Mouse (Mus musculus) MEL (cell line): ENCODE measurements around the gene Boll. TPM values are rescaled to one million over a fixed set of nuclear protein-coding genes. Genes with fewer than 3 reads are reported as not detected.

ENCODE experiments used
- DNase-seq: peaks from one replicate; pipeline ENCODE4 v3.0.0; 2011; ENCODE audit warnings: low read depth, low spot score
- H3K27ac ChIP-seq: 2 replicates; pipeline ENCODE4 v1.5.1; 2012; ENCODE audit warnings: low read depth, mild to moderate bottlenecking, control low read depth, low read length, moderate library complexity; ENCODE audit not compliant: control insufficient read depth
- H3K27me3 ChIP-seq, 2 experiments: fragments of 150-350 bp in 1 of 2; sonication (generic) in 1 of 2; 2 replicates each; pipeline ENCODE4 v1.6.1; 2012; ENCODE audit warnings: low read length in 2 of 2, mild to moderate bottlenecking in 2 of 2, improper control_type of control experiment in 1 of 2, moderate library complexity in 1 of 2; ENCODE audit not compliant: insufficient read depth in 2 of 2, control insufficient read depth in 1 of 2
- H3K36me3 ChIP-seq, 2 experiments: 2 replicates each; pipeline ENCODE4 v1.6.1; 2012 to 2014; ENCODE audit warnings: low read length in 2 of 2, improper control_type of control experiment in 1 of 2, inconsistent platforms in 1 of 2, mild to moderate bottlenecking in 1 of 2; ENCODE audit not compliant: insufficient read depth in 2 of 2, control insufficient read depth in 1 of 2
- H3K4me1 ChIP-seq, 2 experiments: fragments of 150-350 bp in 1 of 2; sonication (generic) in 1 of 2; 2 replicates each; pipeline ENCODE4 v1.6.1; 2012; ENCODE audit warnings: low read length in 2 of 2, improper control_type of control experiment in 1 of 2, mild to moderate bottlenecking in 1 of 2; ENCODE audit not compliant: insufficient read depth in 2 of 2, control insufficient read depth in 1 of 2
- H3K4me3 ChIP-seq, 2 experiments: fragments of 150-350 bp in 1 of 2; sonication (generic) in 1 of 2; 2 replicates each; pipeline ENCODE4 v1.5.1; 2012; ENCODE audit warnings: low read depth in 2 of 2, low read length in 2 of 2, mild to moderate bottlenecking in 2 of 2, moderate library complexity in 2 of 2, control low read depth in 1 of 2, improper control_type of control experiment in 1 of 2; ENCODE audit not compliant: control insufficient read depth in 1 of 2, insufficient read depth in 1 of 2
- H3K79me2 ChIP-seq: 2 replicates; pipeline ENCODE4 v1.6.1; 2012; ENCODE audit warnings: mild to moderate bottlenecking, low read length, moderate library complexity; ENCODE audit not compliant: control insufficient read depth, poor library complexity, insufficient read depth
- H3K9ac ChIP-seq: 2 replicates; pipeline ENCODE4 v1.6.1; 2012; ENCODE audit warnings: low read depth, mild to moderate bottlenecking, control low read depth, low read length, moderate library complexity; ENCODE audit not compliant: control insufficient read depth, poor library complexity, severe bottlenecking
- H3K9me3 ChIP-seq: fragments of 150-350 bp; sonication (generic); replicated peaks from 2 replicates; pipeline ENCODE4 v1.6.1; 2012; ENCODE audit warnings: mild to moderate bottlenecking, low read length, improper control_type of control experiment, moderate library complexity; ENCODE audit not compliant: insufficient read depth
- BHLHE40 ChIP-seq: IDR thresholded peaks from 2 replicates; pipeline ENCODE4 v1.6.1; 2012; ENCODE audit warnings: low read depth, mild to moderate bottlenecking, inconsistent platforms, low read length, improper control_type of control experiment, borderline replicate concordance
- E2F4 ChIP-seq: IDR thresholded peaks from 2 replicates; pipeline ENCODE4 v1.6.1; 2011; ENCODE audit warnings: low read depth, low read length, improper control_type of control experiment, borderline replicate concordance
- ELF1 ChIP-seq: IDR thresholded peaks from 2 replicates; pipeline ENCODE4 v1.6.1; 2014; ENCODE audit warnings: low read depth, mild to moderate bottlenecking, inconsistent platforms, low read length, improper control_type of control experiment, moderate library complexity
- EP300 ChIP-seq, 2 experiments: IDR thresholded peaks; 2 replicates each; pipeline ENCODE4 v1.6.1; 2011; ENCODE audit warnings: improper control_type of control experiment in 2 of 2, low read length in 2 of 2, low read depth in 1 of 2, mild to moderate bottlenecking in 1 of 2
- ETS1 ChIP-seq: IDR thresholded peaks from 2 replicates; pipeline ENCODE4 v1.6.1; 2012; ENCODE audit warnings: low read depth, mild to moderate bottlenecking, inconsistent platforms, low read length, improper control_type of control experiment, moderate library complexity
- HCFC1 ChIP-seq: IDR thresholded peaks from 2 replicates; pipeline ENCODE4 v1.6.1; 2012; ENCODE audit warnings: low read depth, mild to moderate bottlenecking, inconsistent platforms, low read length, improper control_type of control experiment, moderate library complexity
- KAT2A ChIP-seq: conservative IDR thresholded peaks from 2 replicates; pipeline ENCODE4 v1.6.1; 2012; ENCODE audit warnings: low read depth, low read length, improper control_type of control experiment, inconsistent platforms
- MAZ ChIP-seq: IDR thresholded peaks from 2 replicates; pipeline ENCODE4 v1.6.1; 2012; ENCODE audit warnings: low read depth, mild to moderate bottlenecking, inconsistent platforms, low read length, improper control_type of control experiment
- MXI1 ChIP-seq: IDR thresholded peaks from 2 replicates; pipeline ENCODE4 v1.6.1; 2011; ENCODE audit warnings: mild to moderate bottlenecking, low read depth, low read length, improper control_type of control experiment
- MYB ChIP-seq: IDR thresholded peaks from 2 replicates; pipeline ENCODE4 v1.6.1; 2011; ENCODE audit warnings: mild to moderate bottlenecking, low read depth, low read length, improper control_type of control experiment
- MYC ChIP-seq: IDR thresholded peaks from 2 replicates; pipeline ENCODE4 v1.6.1; 2011; ENCODE audit warnings: low read depth, mild to moderate bottlenecking, low read length, improper control_type of control experiment, moderate library complexity
- NELFE ChIP-seq: IDR thresholded peaks from 2 replicates; pipeline ENCODE4 v1.6.1; 2011; ENCODE audit warnings: low read depth, low read length, improper control_type of control experiment
- NRF1 ChIP-seq: IDR thresholded peaks from 2 replicates; pipeline ENCODE4 v1.6.1; 2014; ENCODE audit warnings: low read depth, mild to moderate bottlenecking, inconsistent platforms, low read length, improper control_type of control experiment, moderate library complexity; ENCODE audit not compliant: poor library complexity, insufficient read depth, severe bottlenecking
- POLR2A ChIP-seq, 2 experiments: IDR thresholded peaks; 2 replicates each; pipeline ENCODE4 v1.6.1; 2011 to 2012; ENCODE audit warnings: low read length in 2 of 2, mild to moderate bottlenecking in 2 of 2, control low read depth in 1 of 2, improper control_type of control experiment in 1 of 2, low read depth in 1 of 2, moderate library complexity in 1 of 2; ENCODE audit not compliant: control insufficient read depth in 1 of 2, insufficient read depth in 1 of 2, poor library complexity in 1 of 2
- POLR2AphosphoS2 ChIP-seq: IDR thresholded peaks from 2 replicates; pipeline ENCODE4 v1.6.1; 2011; ENCODE audit warnings: low read length, improper control_type of control experiment
- POLR2AphosphoS5 ChIP-seq: IDR thresholded peaks from 2 replicates; pipeline ENCODE4 v1.6.1; 2012; ENCODE audit warnings: low read depth, borderline replicate concordance, mild to moderate bottlenecking, inconsistent platforms, low read length, moderate library complexity, mixed read lengths
- RAD21 ChIP-seq: IDR thresholded peaks from 2 replicates; pipeline ENCODE4 v1.6.1; 2011; ENCODE audit warnings: mild to moderate bottlenecking, low read depth, low read length, improper control_type of control experiment
- RCOR1 ChIP-seq: IDR thresholded peaks from 2 replicates; pipeline ENCODE4 v1.6.1; 2012; ENCODE audit warnings: low read depth, mild to moderate bottlenecking, inconsistent platforms, low read length, improper control_type of control experiment
- SMC3 ChIP-seq: IDR thresholded peaks from 2 replicates; pipeline ENCODE4 v1.6.1; 2011; ENCODE audit warnings: low read depth, low read length, improper control_type of control experiment
- TAL1 ChIP-seq: IDR thresholded peaks from 2 replicates; pipeline ENCODE4 v1.6.1; 2012; ENCODE audit warnings: mild to moderate bottlenecking, inconsistent platforms, low read length, moderate library complexity, mixed read lengths
- TBP ChIP-seq: IDR thresholded peaks from 2 replicates; pipeline ENCODE4 v1.8.0; 2011; ENCODE audit warnings: low read depth, low read length, improper control_type of control experiment
- TCF12 ChIP-seq: IDR thresholded peaks from 2 replicates; pipeline ENCODE4 v1.6.1; 2014; ENCODE audit warnings: low read depth, mild to moderate bottlenecking, inconsistent platforms, low read length, improper control_type of control experiment, moderate library complexity
- USF1 ChIP-seq: IDR thresholded peaks from 2 replicates; pipeline ENCODE4 v1.6.1; 2014; ENCODE audit warnings: low read depth, mild to moderate bottlenecking, inconsistent platforms, low read length, improper control_type of control experiment, moderate library complexity
- USF2 ChIP-seq, 2 experiments: IDR thresholded peaks; 2 replicates each; pipeline ENCODE4 v1.6.1; 2011 to 2012; ENCODE audit warnings: improper control_type of control experiment in 2 of 2, low read length in 2 of 2, borderline replicate concordance in 1 of 2, inconsistent platforms in 1 of 2, low read depth in 1 of 2, mild to moderate bottlenecking in 1 of 2; ENCODE audit not compliant: insufficient read depth in 1 of 2
- ZC3H11A ChIP-seq: IDR thresholded peaks from 2 replicates; pipeline ENCODE4 v1.6.1; 2012; ENCODE audit warnings: low read depth, mild to moderate bottlenecking, inconsistent platforms, low read length, improper control_type of control experiment
- ZKSCAN1 ChIP-seq: IDR thresholded peaks from 2 replicates; pipeline ENCODE4 v1.6.1; 2012; ENCODE audit warnings: low read depth, mild to moderate bottlenecking, inconsistent platforms, low read length, improper control_type of control experiment, moderate library complexity
- ZMIZ1 ChIP-seq: IDR thresholded peaks from 2 replicates; pipeline ENCODE4 v1.6.1; 2012; ENCODE audit warnings: low read depth, mild to moderate bottlenecking, inconsistent platforms, low read length, improper control_type of control experiment, moderate library complexity
- ZNF384 ChIP-seq: IDR thresholded peaks from 2 replicates; pipeline ENCODE4 v1.6.1; 2012; ENCODE audit warnings: low read depth, mild to moderate bottlenecking, inconsistent platforms, low read length, improper control_type of control experiment
- polyA plus RNA-seq, 2 experiments: library from polyadenylated mRNA; stranded (reverse) in 1 of 2; unstranded in 1 of 2; fragments of >175 nt in 1 of 2; fragments of >200 nt in 1 of 2; gene quantifications; 2 replicates each; pipeline versions ENCODE4 v1.2.1 to v1.2.4; 2012; ENCODE audit warnings: low replicate concordance in 2 of 2, low read depth in 1 of 2; ENCODE audit not compliant: insufficient read length in 2 of 2, insufficient read depth in 1 of 2, missing spikeins in 1 of 2
- total RNA-seq: library from RNA; depleted of rRNA; stranded (reverse); fragments of 300-350 nt; gene quantifications from 2 replicates; pipeline ENCODE4 v1.2.3, GENCODE M21; 2012

The Boll gene
- total and polyA plus RNA-seq, 3 experiments, result not detected

- no peak overlapping the region for H3K9ac ChIP-seq
- no peak for DNase-seq
- no peaks in the 10 kb centered on the region for H3K9me3 ChIP-seq
- H3K4me3 ChIP-seq, result no peak overlapping the region
- no peaks in the 10 kb centered on the region; a peak in 3 of 4 replicates for H3K27me3 ChIP-seq
- no peaks in the 10 kb centered on the region for H3K79me2 ChIP-seq
- H3K4me1 ChIP-seq, result no peaks in the 10 kb centered on the region
- H3K36me3 ChIP-seq, result no peaks in the 10 kb centered on the region
- TF ChIP-seq ZC3H11A, result no peak
- no peak for TF ChIP-seq MAZ
- TF ChIP-seq NELFE, result no peak
- TF ChIP-seq ZMIZ1, result no peak
- TF ChIP-seq RAD21, result no peak
- TF ChIP-seq NRF1, result no peak
- TF ChIP-seq E2F4, result no peak
- no peak for TF ChIP-seq ZKSCAN1
- TF ChIP-seq BHLHE40, result no peak
- no peak for TF ChIP-seq POLR2A (IDR thresholded peaks at IDR 0.05; ENCODE audit: control insufficient read depth in 1 of 2, insufficient read depth in 1 of 2, low read depth in 1 of 2, low read length in 2 of 2, poor library complexity in 1 of 2)
- TF ChIP-seq POLR2AphosphoS5, result no peak
- no peak for TF ChIP-seq ELF1
- no peak for TF ChIP-seq MYB
- TF ChIP-seq MXI1, result no peak
- no peak for TF ChIP-seq EP300 (IDR thresholded peaks at IDR 0.05; ENCODE audit: low read depth in 1 of 2, low read length in 2 of 2)
- TF ChIP-seq TBP, result no peak
- TF ChIP-seq ZNF384, result no peak
- TF ChIP-seq POLR2AphosphoS2, result no peak
- no peak for TF ChIP-seq TCF12
- no peak for TF ChIP-seq HCFC1
- H3K27ac ChIP-seq, result no peak overlapping the region
Measured at GRCm38 (mm10) chr1:55223026-55223425, 140.2 kb downstream of the Boll start.

GRCm38 (mm10) chr1:55221352-55221751 lies 141.9 kb downstream of the Boll start:
- H3K9ac ChIP-seq, result no peak overlapping the region
- no peaks in the 10 kb centered on the region for H3K4me1 ChIP-seq
- no peak for DNase-seq
- no peak for TF ChIP-seq MXI1
- no peak for TF ChIP-seq TAL1
- no peak for TF ChIP-seq ETS1
- TF ChIP-seq MAZ, result no peak
- no peak for TF ChIP-seq ZMIZ1
- TF ChIP-seq USF1, result no peak
- TF ChIP-seq KAT2A, result no peak
- TF ChIP-seq RCOR1, result no peak
- no peak for TF ChIP-seq ZNF384
- TF ChIP-seq HCFC1, result no peak
- no peak for TF ChIP-seq USF2 (IDR thresholded peaks at IDR 0.05; ENCODE audit: borderline replicate concordance in 1 of 2, insufficient read depth in 1 of 2, low read depth in 1 of 2, low read length in 2 of 2)
- TF ChIP-seq ZC3H11A, result no peak
- no peak for TF ChIP-seq SMC3
- no peak for TF ChIP-seq MYC
- no peak for TF ChIP-seq NELFE
- no peak overlapping the region for H3K4me3 ChIP-seq
- no peaks in the 10 kb centered on the region for H3K9me3 ChIP-seq
- H3K36me3 ChIP-seq, result no peaks in the 10 kb centered on the region
- H3K27ac ChIP-seq, result no peak overlapping the region
- H3K27me3 ChIP-seq, result no peaks in the 10 kb centered on the region; a peak in 3 of 4 replicates
- H3K79me2 ChIP-seq, result no peaks in the 10 kb centered on the region
